Mouse (Mus musculus): Measurements from ENCODE around the gene Cbwd1. TPM values are rescaled to one million over a fixed set of nuclear protein-coding genes. Genes with fewer than 3 reads are reported as not detected.

The Cbwd1 gene
- 16.3 TPM for polyA plus RNA-seq (2017; shearing (Covaris generic))

DNA sequence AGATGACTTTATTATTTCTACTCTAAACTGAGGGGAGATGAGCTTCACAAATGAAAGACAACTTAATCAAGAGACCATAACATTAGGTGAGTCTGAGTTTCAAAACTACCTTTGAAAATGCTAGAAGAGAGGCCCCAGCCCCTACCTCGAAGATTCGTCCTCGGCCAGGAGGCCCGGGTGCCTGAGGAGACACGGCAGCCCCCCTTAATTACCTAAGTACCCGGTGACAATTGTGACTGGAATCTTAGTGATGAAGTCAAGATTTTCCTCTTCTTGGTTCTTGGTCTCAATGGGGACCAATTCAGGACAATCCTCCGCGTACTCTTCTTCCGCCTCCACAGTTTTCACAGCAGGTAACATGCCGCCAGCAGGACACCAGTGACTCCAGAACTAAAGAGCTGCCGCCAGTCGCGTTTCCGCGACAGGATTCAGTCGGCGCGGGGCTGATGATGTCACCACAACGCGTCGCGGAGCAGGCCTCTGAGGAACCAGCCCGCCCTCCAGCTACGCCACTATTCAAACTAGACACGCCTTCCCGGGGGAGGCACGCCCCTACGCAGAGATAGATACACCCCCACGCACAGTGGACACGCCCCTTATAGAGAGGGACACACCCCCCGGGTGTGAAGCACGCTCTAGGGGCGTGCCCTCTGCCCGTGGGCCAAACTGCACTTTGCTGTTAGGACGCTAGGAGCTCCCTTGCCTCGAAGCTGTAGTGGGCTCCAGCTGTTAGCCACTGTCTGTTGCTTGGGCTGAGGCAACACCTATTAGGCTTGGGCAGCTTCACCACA lies at the start of gene Cbwd1:
TSS of gene Cbwd1 (minus strand) at position 439 of the 791 bp plus-strand sequence.

DNA sequence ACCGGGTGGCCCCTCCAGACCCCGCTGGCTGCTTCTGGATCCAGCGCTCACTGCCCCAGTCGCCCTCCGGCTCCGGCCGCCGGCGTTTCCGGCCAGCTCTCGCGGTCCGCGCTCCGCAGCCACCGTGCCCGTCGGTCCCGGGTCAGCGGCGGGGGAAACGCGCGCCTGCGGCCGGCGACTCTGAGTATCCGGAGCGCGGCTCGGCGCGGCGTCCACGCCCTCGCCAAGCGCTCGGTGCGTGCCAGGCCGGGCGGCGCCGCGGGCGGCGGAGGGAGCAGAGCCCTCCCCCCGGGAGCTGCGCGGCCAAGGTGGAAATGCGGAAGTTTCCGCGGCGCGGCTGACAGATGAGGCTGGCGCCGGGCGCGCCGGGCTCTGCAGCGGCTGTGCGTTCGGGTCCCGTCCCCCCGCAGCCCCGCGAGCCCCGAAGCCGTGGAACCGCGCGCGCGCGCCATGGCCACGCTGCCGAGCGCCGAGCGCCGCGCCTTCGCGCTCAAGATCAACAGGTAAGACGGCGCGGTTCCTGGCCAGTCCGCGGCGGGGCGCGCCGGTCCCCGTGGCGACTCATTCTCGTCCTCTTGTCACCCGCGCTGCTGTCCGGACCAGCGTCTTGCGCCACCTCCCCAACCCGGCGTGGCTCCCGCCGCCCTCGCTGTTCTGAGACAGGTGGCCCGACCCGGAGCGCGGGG lies 37.9 kb upstream of the Cbwd1 start, which contains the start of gene Dock8:
TSS of gene Dock8 (plus strand) at position 334 of the 686 bp plus-strand sequence.

DNA sequence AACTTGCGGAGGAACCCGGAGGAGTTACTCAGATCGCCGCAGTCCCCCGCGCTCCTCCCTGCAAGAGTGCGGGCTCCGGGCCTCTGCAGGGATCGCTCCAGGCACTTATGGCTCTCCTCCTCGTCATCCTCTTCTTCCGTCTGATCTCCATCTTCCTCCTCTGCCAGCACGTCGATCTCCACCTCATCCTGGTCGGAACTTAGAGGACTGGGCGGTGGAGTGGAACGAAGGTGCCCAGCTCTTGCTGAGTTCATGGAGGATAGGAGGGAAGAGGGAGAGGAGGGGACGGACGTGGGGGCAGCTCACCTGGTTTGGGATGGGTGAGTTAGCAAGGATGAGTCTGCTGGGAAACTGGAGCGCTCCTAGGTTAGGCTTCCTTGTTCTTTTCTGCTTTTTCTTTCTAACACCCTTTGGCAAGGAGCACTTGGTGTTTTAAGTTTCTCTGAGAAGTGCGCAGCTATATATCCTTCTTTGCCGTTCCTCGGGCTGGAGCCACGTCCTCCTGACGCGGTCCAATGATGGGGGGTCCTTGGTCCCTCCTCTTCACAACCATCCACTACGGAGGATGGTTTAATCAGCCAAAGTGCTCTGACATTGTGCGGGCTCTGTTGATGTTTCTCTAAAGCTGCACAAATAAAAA lies 60.7 kb downstream of the Cbwd1 start, which contains the start of gene Foxd4:
TSS of gene Foxd4 (minus strand) at position 617 of the 640 bp plus-strand sequence.

DNA sequence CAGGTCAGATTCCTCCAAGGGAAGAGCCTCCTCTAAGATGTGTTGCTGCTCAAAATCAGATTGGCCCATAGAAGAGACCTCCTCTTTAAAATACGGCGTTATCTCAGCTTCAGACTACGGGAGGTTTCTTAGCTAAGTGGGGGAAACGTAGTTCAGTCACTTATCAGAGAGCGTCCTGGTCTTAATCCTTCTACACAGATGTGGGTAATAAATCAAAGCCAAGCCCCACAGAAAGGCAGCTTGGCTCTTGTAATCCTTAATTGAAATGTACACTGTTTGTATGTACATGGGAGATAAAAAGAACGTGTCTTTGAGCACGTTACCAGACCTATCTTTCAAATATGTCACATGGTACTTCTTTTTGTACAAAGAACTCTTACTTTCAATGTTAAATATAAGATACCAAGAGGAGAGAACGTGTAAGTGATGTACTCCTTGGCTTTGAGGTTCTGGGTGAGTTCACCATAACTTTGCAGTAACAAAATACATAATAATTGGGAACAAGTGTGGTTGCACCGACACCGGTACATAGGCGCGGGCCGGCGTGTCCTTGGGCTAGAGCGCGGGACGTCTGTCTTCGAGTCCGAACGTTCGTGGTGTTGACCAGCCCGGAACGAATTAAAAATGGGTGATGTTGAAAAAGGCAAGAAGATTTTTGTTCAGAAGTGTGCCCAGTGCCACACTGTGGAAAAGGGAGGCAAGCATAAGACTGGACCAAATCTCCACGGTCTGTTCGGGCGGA lies 86.1 kb downstream of the Cbwd1 start, which contains the start of gene Gm10053:
TSS of gene Gm10053 (plus strand) at position 558 of the 742 bp plus-strand sequence.

Other genes with a start within 250 kb of the Cbwd1 start
- not detected for gene Pgm5, start 99.8 kb downstream of the Cbwd1 start, polyA plus RNA-seq (2017; shearing (Covaris generic))
- 176 TPM for gene Gm10053, start 85.9 kb downstream of the Cbwd1 start, polyA plus RNA-seq (2017; shearing (Covaris generic))
- 0.19 TPM for gene Foxd4, start 60.4 kb downstream of the Cbwd1 start, polyA plus RNA-seq (2017; shearing (Covaris generic))
- gene Dock8, start 37.9 kb upstream of the Cbwd1 start, polyA plus RNA-seq (2017; shearing (Covaris generic)): 207 TPM